Mouse (Mus musculus): ENCODE measurements around the gene Cyp4v3.
"Not testable (repeated sequence)": the region's sequence is repeated elsewhere in the genome, so short reads cannot be mapped to it uniquely, and the experiment has no call there.

Gene Cyp4v3

DNA sequence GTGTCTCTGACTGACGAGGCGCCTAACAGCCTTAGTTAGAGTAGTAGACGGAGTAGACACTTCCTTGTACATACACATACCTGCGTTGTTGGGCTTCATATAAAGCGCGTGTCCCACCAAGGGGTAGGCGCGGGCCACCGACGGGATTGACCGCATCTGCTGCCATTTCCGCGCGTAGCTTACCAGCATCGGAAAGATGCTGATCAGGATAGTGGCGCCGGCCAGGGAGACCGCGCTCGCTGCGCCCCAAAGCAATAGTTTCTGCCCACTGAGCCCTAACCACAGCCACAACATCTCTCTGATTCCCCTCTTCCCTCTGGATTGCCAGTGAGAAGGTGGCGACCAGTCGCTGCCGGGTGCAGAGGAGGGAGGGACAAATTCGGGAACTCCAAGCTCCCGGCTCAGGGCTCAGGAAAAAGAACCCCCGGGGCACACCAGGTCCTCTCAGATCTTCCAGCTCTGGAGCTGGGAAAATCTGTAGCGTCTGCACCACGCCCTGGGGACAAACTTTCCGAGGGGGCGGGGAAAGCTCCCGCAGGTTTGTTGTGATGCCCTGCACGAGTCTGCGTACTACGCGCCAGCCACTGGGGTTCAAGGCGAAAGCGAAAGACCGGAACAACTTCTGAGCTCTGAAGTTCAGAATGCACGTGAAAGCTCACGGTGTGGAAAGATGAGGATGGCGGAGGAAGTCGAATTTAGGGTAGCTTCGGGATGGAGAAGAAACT, at the start of gene Cyp4v3:
Gene Cyp4v3 (minus strand): TSS at position 532 of the 725 bp plus-strand sequence.
- no peak for DNase-seq

DNA sequence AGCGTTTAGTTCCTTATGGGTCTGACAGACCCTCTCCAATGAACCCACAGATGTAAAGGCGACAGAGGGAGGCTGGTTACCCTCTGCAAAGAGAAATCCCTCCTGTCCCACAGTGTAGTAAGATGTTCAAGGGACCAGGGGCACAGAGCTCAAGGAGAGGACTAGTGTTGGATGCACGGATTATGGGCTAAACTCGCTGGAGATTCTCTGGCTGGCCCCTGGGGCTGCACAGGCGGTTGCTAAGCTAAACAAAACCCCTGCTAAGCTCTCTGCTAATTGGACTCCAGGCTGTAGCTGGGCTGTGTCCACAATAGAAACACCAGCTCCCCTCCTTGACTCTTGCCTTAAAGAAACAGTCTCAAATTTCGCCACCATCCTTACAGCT, 48.9 kb upstream of the Cyp4v3 start, which contains the start of gene Fam149a:
Gene Fam149a (minus strand): TSS at position 329 of the 385 bp plus-strand sequence.
- DNase-seq: no peak

DNA sequence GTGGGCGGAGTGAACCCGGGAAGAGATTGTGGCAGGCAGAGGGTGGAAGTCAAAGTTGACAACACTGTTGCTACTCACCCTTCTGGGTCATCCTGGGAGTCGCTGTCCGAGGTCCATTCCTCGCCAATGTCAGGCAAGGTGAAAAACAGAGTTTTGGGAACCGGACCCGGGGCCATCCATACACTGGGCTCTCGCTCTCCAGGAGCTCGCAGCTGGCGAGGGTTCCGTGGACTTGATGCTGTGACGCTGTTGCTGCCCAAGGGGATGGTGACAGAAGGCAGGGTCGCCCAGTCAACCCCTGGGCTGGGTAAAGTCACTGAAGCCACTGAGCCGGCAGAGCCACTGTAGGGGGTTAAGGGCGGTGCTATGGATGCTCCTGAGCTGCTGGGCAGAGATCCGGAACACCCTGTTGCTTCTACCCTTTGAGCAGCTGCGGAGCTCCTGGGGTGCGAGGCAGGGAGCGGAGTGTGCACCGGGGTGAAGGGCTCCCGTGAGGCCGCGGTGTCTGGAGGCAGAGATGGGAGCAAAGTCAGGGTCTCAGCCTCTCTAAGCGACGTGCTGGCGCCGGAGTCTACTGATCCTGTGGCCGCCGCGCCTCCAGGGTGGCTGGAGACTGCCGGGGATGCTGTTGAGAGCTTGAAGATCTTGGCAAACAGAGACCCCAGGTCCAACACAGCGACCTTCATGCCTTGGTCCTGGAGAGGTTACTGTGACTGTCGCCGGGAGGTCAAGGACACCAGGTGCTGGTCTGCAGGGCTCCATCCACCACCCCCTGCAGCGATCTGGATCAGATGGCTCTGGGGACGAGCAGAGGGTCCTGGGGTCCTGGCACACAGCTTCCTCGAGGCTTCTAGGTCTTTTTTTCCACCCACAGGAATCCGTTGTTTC, 48.3 kb upstream of the Cyp4v3 start:
- no peak for DNase-seq

DNA sequence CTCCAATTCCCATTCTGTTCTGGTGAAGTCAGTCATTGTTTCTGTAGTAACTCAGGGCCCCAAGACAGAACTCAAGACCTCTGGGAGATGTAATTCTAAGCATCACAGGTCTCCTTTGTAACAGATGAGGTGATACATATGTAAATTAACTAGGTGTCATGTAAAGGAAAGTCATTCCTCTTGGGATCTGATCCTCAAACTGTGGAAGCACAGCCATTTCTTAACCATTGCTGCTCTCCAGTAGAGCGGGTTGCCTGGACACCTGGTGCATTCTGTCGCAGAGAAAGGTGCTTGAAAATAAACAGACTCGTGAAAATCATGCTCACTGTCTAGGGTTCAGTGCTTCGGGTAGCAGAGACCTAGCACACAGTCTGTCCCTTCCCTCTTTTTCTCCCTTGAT, 47.6 kb upstream of the Cyp4v3 start:
- DNase-seq: no peak

DNA sequence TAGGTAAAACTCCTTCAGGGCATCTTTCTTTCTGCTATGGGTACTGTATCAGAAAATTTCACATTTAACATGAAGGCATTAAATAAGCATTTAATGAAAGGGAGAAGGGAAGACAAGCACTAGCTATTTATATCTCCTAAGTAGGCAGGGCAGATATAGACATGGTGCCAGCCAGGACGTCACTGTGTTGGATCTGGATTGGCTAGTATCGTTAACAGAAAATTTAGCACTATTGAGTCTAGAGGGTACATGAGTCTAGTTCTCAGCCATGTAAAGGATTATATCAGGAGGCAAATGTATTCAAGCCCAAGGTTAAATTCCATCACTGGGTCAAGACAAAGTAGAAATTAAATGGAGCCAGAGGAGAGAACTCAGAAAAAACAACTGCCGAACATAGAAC, 41.1 kb upstream of the Cyp4v3 start:
- no peak for DNase-seq

DNA sequence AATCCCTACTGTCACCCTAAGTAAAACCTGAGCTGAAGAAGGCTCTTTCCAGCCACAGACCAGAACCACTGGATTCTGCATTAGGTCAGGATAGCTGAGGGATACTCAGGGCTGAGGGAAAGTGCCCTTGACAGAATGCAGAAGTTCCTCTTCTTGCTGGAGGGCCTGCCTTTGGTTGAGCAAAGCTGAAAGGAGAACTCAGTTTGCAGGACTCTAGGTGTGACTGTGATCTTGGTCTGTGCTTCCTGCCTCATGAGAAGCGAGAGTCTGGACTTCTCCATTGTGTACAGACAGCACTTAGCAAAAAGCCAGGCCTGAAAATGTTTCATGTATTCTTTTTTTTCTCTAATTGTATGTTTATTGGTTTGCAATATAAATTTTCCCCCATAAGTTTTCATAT, 34.1 kb upstream of the Cyp4v3 start:
- no peak for DNase-seq

DNA sequence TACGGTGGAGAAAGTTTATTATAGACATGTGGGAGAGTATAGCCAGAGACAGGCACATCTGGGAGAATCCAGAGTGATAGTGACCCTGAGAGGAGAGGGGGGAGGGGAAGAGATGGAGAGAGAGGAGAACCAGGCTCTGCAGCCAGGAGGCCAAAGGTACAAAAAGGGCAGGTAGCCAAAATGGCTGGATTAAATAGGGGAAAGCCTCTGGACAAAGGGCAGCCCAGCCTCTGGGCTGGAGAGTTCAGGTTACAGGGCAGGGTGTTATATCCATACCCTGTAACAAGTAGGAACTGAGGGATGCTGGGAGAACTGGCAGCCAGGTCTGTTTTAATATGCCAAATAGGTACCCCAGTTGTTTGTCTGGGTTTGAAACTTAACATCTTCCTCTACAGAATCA, 30.2 kb upstream of the Cyp4v3 start:
- DNase-seq: no peak

DNA sequence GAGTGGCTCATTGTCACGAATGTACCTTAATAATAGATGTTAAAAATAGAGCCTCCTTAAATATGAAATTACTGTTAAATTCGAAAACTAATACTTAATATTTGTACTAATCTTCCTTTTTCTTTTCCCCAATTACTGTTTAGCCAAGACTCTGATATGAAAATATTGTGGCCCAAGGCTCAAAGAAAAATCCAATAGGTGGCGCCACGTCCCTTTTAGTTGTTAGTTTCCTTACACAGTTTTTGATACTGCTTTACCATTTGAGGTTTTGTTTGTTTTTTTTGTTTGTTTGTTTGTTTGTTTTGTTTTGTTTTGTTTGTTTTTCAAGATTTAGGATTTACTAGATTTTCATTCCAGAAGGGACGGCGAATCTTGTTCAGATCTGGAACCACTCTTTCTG, 29.3 kb upstream of the Cyp4v3 start:
- DNase-seq: no peak

DNA sequence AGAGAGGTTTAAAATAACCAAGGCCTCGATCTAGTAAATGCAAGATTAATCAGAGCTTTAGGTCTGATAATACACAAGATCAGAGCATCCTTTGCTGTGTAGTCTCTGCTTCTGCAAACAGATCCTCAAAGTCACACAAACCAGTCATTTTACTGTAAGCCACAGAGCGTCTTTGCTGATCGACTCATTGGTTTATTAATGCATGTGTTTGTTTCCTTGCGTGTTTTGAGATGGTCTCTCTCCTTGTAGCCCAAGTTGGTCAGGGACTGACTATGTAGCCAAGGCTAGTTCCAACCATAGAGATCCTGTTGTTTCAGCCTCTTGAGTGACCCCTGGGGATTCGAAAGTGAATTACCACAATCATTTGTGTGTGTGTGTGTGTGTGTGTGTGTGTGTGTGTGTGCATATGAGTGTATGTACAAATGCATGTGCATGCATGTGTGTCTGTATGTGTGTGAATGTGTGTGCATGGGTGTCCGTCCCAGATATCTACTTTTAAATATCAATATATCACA, 26.1 kb upstream of the Cyp4v3 start:
- no peak for DNase-seq

DNA sequence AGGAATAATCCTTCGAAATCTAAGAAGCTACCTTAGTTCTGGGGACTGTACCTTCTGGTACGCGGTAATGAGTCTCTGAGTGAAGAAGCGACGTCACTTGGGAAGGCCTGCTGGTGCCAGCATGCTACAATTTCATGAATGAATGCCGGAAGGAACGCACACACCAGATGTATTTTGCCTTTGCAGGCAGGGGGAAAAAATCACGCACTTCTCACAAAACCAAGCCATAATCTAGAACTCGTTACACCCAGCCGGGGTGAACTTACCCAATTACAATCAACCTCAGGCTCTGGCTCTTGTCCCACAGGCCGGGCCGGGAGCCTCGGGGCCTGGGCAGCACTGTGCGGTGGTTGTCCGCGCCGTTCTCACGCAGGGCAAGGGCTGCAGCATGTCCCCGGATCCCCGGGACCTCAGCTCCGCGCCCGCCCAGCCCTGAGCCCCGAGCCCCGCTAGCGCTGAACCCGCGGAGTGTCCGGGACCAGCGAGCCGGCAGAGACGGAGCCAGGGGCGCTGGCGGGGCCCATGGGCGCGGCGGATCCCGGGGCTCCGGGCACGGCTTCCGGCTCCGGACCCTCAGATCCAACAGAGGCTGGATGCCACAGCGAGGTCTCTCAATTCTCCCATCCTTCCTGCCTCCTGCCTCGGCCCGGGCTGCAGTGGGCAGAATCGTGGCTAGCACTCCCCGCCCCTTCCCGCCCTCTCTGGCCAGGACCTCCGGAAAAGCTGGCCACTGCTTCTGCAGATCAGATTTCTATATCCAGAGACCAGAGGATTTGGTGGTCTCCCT, 25.3 kb upstream of the Cyp4v3 start:
- peak; percentile 32 for DNase-seq

DNA sequence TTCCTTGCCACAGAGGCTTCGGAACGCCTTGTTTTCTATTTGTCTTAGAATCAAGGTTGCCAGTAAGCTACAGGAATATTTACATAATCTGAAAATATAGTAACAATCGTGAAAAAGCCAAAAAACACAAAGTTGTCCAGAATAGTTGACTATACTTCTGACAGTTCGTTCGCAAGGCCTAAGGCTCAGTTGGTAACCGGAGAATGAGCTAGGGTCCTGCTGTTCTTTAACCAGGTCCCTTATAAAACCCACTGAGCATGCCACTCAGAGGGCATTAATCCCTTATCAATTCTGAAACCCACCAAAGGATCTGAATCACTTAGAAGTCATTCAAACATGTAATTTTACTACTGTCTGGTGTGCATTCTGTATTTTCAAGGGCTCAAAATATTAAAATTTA, 22.8 kb upstream of the Cyp4v3 start:
- DNase-seq: no peak

DNA sequence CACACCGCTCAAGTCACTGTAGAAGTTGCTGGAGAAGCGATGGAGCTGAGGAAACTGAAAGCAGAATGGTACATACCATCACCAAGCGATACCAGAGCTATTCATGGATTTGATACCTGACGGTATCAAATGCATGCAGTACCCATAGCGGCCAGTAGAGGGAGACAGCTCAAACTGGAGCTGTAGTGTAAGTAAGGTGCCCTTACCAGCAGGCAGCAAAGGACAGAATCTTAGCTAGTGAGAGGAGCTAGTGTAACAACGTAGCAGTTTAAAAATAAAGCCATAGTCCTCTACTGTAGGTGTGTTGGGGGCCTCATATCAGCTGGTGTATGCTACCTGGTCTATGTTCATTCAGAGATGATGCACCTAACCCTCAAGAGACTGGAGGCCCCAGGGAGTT, 12.0 kb upstream of the Cyp4v3 start:
- DNase-seq: peak; percentile 32

DNA sequence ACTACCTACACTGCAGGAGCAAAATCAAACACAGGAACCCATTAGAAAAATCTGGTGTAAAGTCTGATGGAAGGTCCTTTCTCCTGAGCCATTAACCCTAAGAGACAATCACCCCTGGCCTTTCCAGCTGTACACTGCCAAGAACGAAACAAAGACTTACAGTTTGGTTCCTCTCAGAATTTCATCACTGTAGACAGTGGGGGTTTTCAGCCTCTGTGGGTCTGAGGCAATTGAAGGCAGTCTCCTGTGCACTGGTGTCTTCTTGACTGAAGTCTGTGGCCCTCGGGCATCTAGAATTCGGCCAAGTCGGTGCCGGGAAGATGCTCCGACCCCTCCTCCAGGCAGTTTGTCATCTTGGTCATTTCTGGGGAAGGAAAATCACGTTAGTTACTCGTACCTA, 11.3 kb upstream of the Cyp4v3 start:
- DNase-seq: no peak

DNA sequence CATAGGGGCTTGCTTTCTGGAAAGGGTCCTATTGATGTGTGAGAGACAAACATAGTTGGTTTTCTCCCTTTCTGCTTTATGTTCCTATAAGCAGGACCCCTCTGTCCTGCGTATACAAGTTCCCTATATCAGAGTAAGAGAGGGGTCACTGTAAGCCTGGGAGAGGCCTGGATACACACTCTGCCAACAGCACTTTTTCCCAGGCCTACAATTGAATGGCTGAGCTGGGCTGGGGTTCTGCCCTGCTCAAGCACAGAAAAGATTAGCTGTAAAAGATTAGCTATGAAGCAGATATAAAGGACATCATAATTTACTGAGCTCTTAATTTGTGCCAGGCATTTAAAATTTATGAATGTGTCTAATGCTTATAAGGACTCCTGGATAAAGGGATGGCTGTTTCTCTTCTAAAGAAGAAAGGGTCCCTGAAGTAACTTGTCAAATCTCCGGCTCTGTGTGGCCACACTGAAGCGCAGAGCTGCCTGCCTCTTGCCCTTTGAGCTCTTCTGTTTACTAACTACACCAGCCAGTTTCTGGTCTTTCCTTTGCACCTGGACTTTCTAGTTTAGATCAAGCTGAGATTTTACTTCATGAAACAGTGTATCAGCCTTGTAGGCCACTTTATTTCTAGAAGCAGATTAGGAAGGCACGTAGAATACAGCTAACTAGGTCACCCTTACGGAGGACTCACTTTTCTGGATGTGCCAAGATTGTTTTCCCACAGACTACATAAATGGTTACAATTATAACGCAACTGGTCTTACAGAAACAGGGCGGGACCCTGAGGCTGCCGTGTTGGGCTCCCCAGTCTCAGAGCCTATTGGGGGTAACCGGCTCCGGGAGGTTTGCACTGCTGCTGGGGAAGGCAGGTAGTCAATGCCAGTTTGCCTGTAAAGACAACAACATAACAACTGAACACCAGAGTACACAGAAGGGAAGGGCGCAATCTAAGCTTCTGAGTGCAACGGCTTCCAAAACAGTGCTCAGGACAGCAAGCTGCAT, 8.9 kb upstream of the Cyp4v3 start:
- DNase-seq: no peak

DNA sequence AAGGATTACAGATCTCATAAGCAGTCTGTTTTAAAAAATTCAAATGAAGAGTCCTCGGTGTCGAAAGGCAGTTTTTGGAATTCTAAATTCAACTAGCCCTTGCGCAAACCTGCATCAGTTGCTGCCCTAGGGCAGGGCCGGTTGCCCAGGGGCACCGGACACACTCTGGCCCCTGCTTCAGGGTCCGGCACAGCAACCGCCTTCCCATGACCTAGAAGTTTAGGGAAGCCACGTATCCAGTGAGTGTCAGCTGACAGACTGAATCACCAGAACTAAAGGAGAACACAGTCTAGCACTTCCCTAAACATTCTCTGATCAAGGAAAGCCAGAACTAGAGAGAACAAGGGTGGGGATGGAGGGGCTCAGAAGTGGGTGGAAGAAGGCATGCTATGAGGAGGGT, 477 bp upstream of the Cyp4v3 start:
- DNase-seq: no peak

DNA sequence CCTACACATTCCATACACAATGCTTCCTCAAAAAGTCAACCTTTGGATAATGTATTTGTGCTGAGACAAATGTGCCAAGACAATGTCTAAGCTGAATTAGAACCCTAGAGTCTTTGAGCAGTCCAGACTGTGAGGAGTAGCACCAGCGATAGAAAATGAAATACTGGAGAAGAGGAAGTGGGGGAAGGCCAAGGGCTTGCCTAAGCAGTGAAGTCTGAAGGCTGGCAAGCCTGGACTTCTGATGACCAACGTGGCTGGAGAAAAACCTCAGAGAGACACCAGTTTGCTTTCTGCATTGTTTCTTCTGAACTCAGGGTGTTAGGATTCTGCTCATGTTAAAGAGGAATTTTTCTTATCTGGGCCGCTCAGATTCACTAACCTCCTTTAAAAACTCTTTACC, 2.2 kb downstream of the Cyp4v3 start:
- DNase-seq: no peak

DNA sequence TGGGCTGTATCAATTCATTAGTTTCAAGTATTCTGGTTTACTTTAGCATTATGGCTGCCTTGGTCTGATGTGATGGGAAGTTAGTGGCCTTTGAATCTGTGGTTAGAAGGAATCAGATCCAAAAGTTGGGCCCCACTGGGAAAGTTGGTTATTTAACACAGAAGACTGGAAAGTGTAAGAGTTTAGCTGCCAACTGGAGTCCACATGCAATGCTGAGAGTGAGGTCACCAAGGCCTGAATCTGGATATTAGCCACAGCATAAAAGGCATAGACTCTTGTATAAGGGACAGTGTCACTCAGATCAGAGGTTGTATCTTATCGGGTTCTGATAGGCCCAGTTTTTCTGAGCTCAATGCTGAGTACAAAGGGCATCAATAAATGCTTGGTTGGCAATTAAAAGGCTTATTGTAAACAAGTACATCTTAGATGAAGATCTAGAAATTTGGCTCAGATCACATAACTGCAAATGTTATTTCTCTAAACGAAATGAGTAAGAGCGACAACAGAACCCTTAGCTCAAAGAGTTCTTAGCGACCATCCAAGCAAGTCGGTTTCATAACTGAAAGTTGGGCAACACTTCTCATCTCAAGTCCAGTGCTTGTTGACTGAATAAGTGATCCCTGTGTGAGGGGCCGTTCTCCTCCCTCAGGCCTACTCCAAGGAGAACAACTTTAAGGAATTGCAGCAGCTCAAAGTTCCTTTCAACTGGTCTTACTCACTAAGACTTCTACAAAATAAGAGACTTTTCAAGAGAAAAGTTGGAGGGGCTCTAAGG, 3.6 kb downstream of the Cyp4v3 start:
- DNase-seq: no peak

DNA sequence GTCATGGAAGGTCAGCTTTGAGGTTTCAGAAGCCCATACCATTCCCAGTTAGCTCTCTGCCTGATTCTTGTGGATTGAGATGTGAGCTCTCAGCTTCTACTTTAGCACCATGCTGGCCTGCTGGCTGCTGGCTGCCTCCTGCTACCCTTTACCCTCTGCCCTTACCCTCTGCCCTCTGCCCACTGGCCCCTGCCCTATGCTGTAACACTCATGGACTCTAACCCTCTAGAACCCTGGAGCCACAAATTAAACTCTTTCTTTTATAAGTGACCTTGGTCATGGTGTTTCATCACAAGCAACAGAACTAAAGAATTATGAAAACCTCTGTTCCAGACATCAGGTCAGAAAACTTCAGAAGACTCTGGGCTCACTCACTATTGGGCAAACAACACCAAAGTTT, 5.9 kb downstream of the Cyp4v3 start:
- DNase-seq: not testable (repeated sequence)

DNA sequence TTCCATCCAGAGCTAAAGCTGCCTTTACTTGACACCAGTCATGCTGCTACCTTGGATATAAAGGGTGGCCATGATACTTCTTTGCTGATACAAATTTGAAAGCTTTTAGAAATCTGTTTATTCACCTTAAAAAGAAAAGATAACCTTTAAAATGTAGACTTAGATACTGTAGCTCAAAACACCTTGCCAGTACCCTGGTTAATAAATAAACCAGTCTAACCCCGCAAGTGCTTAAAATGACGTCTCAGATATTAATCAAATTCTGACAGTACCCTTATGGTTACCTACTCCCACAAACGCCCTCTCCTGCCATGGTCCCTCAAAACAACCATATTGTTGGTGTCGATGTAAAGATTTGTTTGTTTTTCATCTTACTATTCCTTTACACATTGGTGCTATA, 8.9 kb downstream of the Cyp4v3 start:
- no peak for DNase-seq

DNA sequence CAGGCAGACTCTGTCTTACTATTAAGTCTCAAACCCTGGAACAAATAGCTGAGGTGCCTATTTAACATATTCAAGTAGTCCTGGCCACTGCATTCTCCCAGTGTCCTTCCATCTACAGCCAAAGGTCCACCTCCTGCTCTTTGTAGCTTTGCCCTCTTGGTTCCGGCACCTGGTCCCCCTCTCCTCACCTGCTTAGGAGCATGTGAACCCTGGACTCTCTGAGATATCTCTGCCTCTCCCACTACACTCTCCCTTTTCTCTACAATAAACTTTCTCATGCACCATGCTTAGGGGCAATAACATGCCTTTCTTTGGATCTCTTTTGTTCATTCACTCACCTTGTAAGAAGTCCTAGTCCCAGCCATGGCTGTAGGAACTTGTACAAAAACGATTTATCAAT, 11.7 kb downstream of the Cyp4v3 start:
- no peak for DNase-seq

DNA sequence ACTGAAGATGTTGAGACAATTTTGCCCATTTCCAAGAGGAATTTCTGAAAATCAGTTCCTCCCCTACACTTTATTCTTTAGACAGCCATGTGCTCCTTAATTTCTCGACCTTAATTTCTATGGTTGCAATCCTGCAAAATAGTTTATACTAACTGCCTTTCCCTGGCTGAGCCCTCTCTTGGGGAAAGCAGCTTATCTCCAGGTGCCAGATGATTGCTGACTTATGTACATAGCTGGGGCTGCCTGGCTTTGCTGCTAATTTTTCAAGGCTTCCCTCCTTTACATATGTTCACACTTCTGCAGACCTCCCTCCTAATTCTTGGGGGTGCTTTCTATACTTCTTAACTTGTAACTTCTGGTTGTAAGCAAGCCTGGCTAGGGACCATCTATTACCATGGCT, 12.1 kb downstream of the Cyp4v3 start:
- no peak for DNase-seq
